Mouse (Mus musculus): ENCODE measurements at regions not wholly inside any gene's neighbourhood (a gene's known extent, or its start where the extent isn't known, plus 50 kb on each side); places are given as distances from the start of the nearest gene placed in this dataset.

- Histone ChIP-seq H3K27ac (replicated peaks; ENCODE audit: low read depth, low read length) (no peak overlapping the region), H3K4me1 (ENCODE audit: control insufficient read depth, insufficient read depth, insufficient read length, low read length) (no peaks in the 10 kb centered on the region; the same call in 1 of the 2 replicates), H3K4me3 (ENCODE audit: insufficient read depth, low read depth, low read length) (peak overlapping the region; percentile 38; the same call in 1 of the 2 replicates)
Observed at GRCm38 (mm10) chr17:47151193-47151556, 140.8 kb upstream of the Ubr2 start.

DNA sequence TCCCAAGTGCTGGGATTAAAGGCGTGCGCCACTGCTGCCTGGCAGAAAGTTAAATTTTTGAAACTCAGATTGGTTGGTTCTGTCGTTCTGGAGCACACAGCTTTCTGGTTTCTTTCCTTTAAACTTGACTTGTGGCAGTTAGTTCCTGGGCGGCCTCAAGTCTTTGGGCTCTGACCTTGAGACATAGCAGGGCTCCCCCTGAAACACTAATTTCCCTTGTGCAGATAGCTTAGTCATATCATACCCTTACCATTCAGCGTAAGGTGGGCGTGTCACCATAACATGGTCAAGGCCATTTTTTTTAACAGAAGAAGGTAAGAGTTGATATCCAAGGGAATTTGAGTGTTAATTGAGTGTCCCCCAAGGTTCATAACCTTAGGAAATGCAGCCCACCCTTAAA, 140.3 kb upstream of the Ubr2 start:
- H3K4me3 ChIP-seq (ENCODE audit: insufficient read depth, low read depth, low read length), result no peak overlapping the region
- H3K27ac ChIP-seq (replicated peaks; ENCODE audit: low read depth, low read length), result no peak overlapping the region
- H3K4me1 ChIP-seq (ENCODE audit: control insufficient read depth, insufficient read depth, insufficient read length, low read length), result no peaks in the 10 kb centered on the region; the same call in 1 of the 2 replicates

- H3K4me1 ChIP-seq (ENCODE audit: control insufficient read depth, insufficient read depth, insufficient read length, low read length), result no peaks in the 10 kb centered on the region; the same call in 1 of the 2 replicates
- no peak overlapping the region for H3K4me3 ChIP-seq (ENCODE audit: insufficient read depth, low read depth, low read length)
- no peak overlapping the region for H3K27ac ChIP-seq (replicated peaks; ENCODE audit: low read depth, low read length)
Observed at GRCm38 (mm10) chr17:47149662-47150061, 139.3 kb upstream of the Ubr2 start.

GRCm38 (mm10) chr17:47149158-47149557, 138.8 kb upstream of the Ubr2 start:
- Histone ChIP-seq H3K27ac (replicated peaks; ENCODE audit: low read depth, low read length) (no peak overlapping the region), H3K4me3 (ENCODE audit: insufficient read depth, low read depth, low read length) (no peak overlapping the region), H3K4me1 (ENCODE audit: control insufficient read depth, insufficient read depth, insufficient read length, low read length) (no peaks in the 10 kb centered on the region; the same call in 1 of the 2 replicates)

DNA sequence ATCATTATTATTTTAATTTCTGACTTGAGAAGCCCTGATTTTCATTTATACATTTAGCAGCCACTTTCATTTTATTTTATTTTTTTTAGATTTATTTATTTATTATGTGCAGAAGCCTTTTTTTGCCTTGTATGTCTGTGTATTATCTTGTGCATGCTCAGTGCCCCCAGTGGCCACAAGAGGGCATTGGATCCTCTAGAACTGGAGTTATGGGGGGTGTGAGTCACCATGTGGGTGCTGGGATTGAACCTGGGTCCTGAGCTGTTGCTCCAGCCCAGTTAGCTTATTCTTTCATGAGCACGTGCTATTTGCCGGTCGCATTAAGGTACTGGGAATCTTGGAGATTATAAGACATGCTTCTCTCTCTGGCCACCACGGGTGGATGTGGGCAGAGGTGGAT, 136.3 kb upstream of the Ubr2 start:
- no peak overlapping the region for H3K27ac ChIP-seq (replicated peaks; ENCODE audit: low read depth, low read length)
- no peak overlapping the region for H3K4me3 ChIP-seq (ENCODE audit: insufficient read depth, low read depth, low read length)
- no peaks in the 10 kb centered on the region for H3K4me1 ChIP-seq (ENCODE audit: control insufficient read depth, insufficient read depth, insufficient read length, low read length)

DNA sequence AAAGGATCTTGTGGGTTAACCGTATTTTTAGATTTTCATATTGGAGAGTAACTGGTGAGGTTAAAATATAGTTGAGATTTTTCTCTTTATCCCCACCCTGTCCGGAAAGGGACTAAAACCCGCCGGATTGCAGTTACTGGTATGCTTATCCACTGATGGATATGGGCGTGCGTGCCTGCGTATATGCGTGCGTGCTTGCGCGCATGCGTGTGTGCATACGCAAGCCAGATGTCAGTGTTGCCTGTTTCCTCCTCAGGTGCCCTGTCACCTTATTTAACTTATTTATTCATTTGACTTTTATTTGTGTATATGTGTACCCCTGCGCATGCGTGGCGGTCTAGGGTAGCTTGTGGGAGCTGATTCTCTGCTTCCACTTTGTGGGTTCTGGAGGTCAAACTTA, 135.2 kb upstream of the Ubr2 start:
- Histone ChIP-seq H3K4me3 (ENCODE audit: insufficient read depth, low read depth, low read length) (no peak overlapping the region), H3K27ac (replicated peaks; ENCODE audit: low read depth, low read length) (no peak overlapping the region), H3K4me1 (ENCODE audit: control insufficient read depth, insufficient read depth, insufficient read length, low read length) (no peaks in the 10 kb centered on the region)

GRCm38 (mm10) chr17:47144996-47145395, 134.6 kb upstream of the Ubr2 start:
- Histone ChIP-seq H3K4me1 (ENCODE audit: control insufficient read depth, insufficient read depth, insufficient read length, low read length) (no peaks in the 10 kb centered on the region), H3K4me3 (ENCODE audit: insufficient read depth, low read depth, low read length) (no peak overlapping the region), H3K27ac (replicated peaks; ENCODE audit: low read depth, low read length) (no peak overlapping the region)

DNA sequence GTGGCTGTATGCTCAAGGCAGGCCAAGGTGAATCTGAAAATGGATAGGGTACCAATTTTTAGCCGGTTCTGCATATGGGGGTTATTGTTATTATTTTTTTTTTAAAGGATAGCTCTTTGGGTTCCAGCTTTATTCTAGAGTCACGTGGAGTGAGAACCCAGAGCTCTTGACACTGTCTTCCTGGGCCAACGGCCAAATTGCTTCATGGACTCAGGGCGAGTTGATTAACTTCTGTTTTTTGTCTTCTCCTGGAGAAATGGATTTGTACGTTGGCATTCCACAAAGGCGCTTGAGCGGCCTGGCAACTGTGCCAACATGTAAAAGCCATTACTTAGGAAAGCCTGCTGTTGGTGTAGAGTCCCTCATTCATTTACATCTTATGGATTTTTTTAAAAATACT, 134.1 kb upstream of the Ubr2 start:
- H3K4me3 ChIP-seq (ENCODE audit: insufficient read depth, low read depth, low read length), result no peak overlapping the region

DNA sequence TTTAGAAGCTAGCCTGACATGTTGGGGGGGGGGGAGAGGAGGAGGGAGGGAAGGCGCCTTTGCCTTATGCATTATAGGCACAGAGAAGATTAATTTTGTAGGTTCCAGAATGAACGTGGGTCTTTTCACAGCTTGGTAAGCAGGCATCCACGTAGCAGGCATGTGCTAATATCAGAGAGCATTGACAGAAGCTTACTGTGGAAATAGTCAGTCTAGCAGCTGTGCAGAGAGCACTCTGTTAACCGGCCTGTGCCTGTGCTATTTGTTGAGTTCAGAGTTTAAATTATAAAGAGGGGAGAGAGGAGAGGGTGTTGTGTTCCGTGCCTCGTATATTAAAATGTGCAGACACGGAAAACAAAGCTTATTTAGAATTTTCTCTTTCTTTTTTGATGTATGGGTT, 133.5 kb upstream of the Ubr2 start:
- H3K27ac ChIP-seq (replicated peaks; ENCODE audit: low read depth, low read length), result no peak overlapping the region
- H3K4me1 ChIP-seq (ENCODE audit: control insufficient read depth, insufficient read depth, insufficient read length, low read length), result no peaks in the 10 kb centered on the region
- H3K4me3 ChIP-seq (ENCODE audit: insufficient read depth, low read depth, low read length), result no peak overlapping the region

More for the DNA sequence above, 134.1 kb upstream of the Ubr2 start:
- no peak overlapping the region for H3K27ac ChIP-seq (replicated peaks; ENCODE audit: low read depth, low read length)
- H3K4me1 ChIP-seq (ENCODE audit: control insufficient read depth, insufficient read depth, insufficient read length, low read length), result no peaks in the 10 kb centered on the region

- H3K4me1 ChIP-seq (ENCODE audit: control insufficient read depth, insufficient read depth, insufficient read length, low read length), result no peaks in the 10 kb centered on the region
- peak overlapping the region; percentile 5; the same call in 1 of the 2 replicates for H3K4me3 ChIP-seq (ENCODE audit: insufficient read depth, low read depth, low read length)
- H3K27ac ChIP-seq (replicated peaks; ENCODE audit: low read depth, low read length), result no peak overlapping the region
Observed at GRCm38 (mm10) chr17:47142885-47143284, 132.5 kb upstream of the Ubr2 start.

GRCm38 (mm10) chr17:47142276-47142675, 131.9 kb upstream of the Ubr2 start:
- no peaks in the 10 kb centered on the region for H3K4me1 ChIP-seq (ENCODE audit: control insufficient read depth, insufficient read depth, insufficient read length, low read length)
- H3K27ac ChIP-seq (replicated peaks; ENCODE audit: low read depth, low read length), result no peak overlapping the region
- H3K4me3 ChIP-seq (ENCODE audit: insufficient read depth, low read depth, low read length), result peak overlapping the region; percentile 67

GRCm38 (mm10) chr17:47141843-47142215, 131.5 kb upstream of the Ubr2 start:
- H3K4me1 ChIP-seq (ENCODE audit: control insufficient read depth, insufficient read depth, insufficient read length, low read length), result no peaks in the 10 kb centered on the region
- H3K27ac ChIP-seq (replicated peaks; ENCODE audit: low read depth, low read length), result no peak overlapping the region
- peak overlapping the region; percentile 67 for H3K4me3 ChIP-seq (ENCODE audit: insufficient read depth, low read depth, low read length)

- Histone ChIP-seq H3K4me1 (ENCODE audit: control insufficient read depth, insufficient read depth, insufficient read length, low read length) (no peaks in the 10 kb centered on the region), H3K4me3 (ENCODE audit: insufficient read depth, low read depth, low read length) (peak overlapping the region; percentile 67), H3K27ac (replicated peaks; ENCODE audit: low read depth, low read length) (no peak overlapping the region)
Observed at GRCm38 (mm10) chr17:47140969-47141842, 130.8 kb upstream of the Ubr2 start.

DNA sequence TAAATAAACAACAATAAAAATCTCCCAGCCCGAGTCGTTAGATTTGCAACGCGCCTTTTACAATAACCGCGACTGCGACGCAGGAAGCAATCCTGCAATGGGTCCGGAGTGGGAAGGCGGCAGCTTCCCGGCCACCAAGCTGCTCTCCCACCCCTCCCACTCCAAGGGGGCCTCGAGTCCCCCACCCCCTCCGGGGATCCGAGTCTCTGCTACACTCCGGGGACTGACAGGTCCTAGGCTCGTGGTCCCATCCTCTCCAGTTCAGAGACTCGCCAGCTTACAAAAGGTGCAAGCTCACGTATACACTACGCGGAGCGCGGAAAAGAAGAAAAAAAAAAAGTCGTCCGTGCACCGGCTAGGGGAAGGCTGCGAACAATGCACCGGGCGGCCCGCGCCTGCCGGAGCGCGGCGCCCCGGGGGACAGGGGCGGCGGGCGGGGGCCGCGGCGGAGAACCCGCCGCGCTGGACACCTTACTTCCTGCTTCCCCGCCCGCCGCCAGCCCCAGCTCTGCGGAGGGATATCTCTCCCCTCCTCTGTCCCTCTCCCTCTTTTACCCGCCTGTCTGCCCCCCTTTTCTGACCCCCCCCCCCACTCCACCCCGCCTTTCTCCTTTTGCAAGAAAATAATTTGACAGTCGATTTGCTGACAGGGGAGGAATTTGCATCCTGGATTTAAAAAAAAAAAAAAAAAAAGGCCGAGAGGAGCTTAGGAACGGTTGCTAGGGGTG, 130.0 kb upstream of the Ubr2 start:
- Histone ChIP-seq H3K27ac (replicated peaks; ENCODE audit: low read depth, low read length) (peak overlapping the region; percentile 53; the same call in 1 of the 2 replicates), H3K4me1 (ENCODE audit: control insufficient read depth, insufficient read depth, insufficient read length, low read length) (no peaks in the 10 kb centered on the region), H3K4me3 (ENCODE audit: insufficient read depth, low read depth, low read length) (peak overlapping the region; percentile 67)

DNA sequence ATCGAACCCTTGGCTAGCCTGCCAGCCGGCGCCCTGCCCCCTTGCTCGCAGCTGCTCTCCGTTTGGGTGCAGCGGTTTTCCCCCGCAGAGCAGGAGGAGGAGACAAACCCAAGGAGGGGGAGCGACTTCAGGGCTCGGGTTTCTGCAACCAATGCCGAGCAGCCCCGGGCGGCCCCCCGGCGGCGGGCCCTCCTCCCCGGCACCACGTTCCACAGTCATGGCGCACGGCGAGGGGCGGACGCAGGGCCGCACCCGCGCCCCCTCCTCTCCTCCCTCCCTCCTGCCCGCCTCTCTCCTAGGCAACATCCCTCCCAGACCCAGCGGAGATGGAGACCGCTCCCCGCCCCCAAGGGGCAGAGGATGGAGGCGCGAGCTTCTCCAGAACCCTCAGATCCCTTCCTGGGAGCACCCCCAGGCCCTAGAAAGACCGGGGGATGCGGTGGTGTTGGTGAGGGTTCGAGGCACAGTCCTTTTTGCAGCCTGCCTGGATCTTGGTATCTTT, 129.4 kb upstream of the Ubr2 start:
- no peaks in the 10 kb centered on the region for H3K4me1 ChIP-seq (ENCODE audit: control insufficient read depth, insufficient read depth, insufficient read length, low read length)
- 0 out of 2 replicates have a peak overlapping the region, but pooled peaks have one; percentile 26 for H3K27ac ChIP-seq (replicated peaks; ENCODE audit: low read depth, low read length)
- H3K4me3 ChIP-seq (ENCODE audit: insufficient read depth, low read depth, low read length), result peak overlapping the region; percentile 67
